Mouse (Mus musculus) megakaryocyte, embryonic 14.5 days (primary cell): ENCODE results near the gene Zswim9.

Experiments
- FLI1 ChIP-seq: IDR thresholded peaks from 2 replicates; pipeline ENCODE4 v1.6.1; 2012; ENCODE audit warnings: low read length, inconsistent platforms, mixed read lengths
- GATA1 ChIP-seq: IDR thresholded peaks from 3 replicates; pipeline ENCODE4 v1.6.1; 2012; ENCODE audit warnings: mixed read lengths, low read length, inconsistent platforms, borderline replicate concordance

DNA sequence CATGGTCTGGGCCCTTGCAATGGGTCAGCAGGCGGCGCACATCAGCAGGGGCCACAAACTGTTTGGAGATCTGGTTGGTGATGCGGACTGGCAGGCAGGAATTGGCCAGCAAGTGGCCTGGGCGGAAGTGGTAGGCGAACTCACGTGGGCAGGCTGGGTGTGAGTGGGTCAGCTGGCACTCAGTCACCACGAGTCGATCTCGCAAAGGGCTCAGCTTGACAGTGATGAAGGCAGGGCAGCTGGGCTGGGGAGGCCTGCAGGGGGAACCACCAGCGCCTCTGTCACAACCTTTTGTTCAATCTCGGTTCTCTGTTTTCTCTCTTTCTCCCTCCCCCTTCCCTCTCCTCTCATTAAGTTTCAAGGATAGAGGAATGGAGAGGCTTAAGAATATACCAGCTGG is 9.1 kb downstream of the Zswim9 start:
- TF ChIP-seq GATA1 (no peak), FLI1 (no peak)
